Mouse (Mus musculus) kidney, adult 9 months (tissue): Measurements from ENCODE around the gene Oip5.
A peak's percentile ranks its signal among the peaks of the same experiment; 100 is the strongest.
"Not testable (repeated sequence)": the region's sequence is repeated elsewhere in the genome, so short reads cannot be mapped to it uniquely, and the experiment has no call there.

Experiments used
- DNase-seq: peaks from one replicate; pipeline ENCODE4 v3.0.0; 2022

Oip5 gene

DNA sequence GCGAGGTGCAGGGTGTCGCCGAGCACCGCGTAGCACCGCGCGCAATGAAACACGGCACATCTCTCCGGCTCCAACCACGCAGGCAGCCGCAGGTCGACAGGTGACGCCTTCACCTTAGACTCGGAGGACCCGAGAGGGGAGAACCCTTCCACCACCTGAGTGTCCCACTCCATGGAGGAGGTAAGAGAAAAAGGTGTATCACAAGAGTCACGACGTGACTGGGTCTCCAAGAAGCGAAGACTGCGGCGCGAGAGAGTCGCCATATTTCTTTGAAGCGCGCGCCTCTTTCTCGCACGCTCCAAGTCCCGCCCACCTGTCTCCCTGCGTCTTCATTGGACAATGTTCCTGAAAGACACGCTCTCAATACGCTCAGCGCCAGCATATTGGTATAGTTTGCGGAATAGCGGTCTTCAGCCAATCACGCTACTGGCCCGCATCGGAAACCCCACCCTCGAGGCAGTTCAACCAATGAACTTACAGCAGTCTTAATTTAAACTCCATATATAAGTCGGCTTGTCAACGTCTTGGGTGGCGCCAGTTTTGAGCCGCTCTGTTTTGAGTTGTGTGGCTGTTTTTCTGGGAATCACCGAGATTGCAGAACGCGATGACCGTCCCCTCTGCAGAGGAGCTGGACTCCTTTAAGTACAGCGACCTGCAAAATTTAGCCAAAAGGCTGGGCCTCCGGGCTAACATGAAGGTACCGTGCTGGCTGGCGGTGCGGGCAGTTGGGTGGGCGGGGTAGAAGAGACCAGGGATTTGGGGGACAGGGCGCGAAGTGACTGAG, at the start of gene Oip5, which contains the start of gene Nusap1:
Gene Oip5 (minus strand): TSS at position 271 of the 784 bp plus-strand sequence.
Gene Nusap1 (plus strand): TSS at position 100 of the 784 bp plus-strand sequence.
- DNase-seq, result peak; percentile 95

DNA sequence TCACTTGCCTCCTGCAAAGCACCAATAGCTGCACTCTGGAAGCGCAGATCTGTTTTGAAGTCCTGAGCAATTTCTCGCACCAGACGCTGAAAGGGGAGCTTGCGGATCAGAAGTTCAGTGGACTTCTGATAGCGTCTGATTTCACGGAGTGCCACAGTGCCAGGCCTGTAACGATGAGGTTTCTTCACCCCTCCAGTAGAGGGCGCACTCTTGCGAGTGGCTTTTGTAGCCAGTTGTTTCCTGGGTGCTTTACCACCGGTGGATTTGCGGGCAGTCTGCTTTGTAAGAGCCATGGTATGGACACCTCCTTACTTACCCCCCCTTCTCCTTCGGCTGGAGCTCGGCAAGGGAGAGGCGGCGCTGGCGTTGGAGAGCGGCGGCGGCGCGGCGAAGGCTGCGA, 47.5 kb upstream of the Oip5 start:
- not testable (repeated sequence) for DNase-seq

DNA sequence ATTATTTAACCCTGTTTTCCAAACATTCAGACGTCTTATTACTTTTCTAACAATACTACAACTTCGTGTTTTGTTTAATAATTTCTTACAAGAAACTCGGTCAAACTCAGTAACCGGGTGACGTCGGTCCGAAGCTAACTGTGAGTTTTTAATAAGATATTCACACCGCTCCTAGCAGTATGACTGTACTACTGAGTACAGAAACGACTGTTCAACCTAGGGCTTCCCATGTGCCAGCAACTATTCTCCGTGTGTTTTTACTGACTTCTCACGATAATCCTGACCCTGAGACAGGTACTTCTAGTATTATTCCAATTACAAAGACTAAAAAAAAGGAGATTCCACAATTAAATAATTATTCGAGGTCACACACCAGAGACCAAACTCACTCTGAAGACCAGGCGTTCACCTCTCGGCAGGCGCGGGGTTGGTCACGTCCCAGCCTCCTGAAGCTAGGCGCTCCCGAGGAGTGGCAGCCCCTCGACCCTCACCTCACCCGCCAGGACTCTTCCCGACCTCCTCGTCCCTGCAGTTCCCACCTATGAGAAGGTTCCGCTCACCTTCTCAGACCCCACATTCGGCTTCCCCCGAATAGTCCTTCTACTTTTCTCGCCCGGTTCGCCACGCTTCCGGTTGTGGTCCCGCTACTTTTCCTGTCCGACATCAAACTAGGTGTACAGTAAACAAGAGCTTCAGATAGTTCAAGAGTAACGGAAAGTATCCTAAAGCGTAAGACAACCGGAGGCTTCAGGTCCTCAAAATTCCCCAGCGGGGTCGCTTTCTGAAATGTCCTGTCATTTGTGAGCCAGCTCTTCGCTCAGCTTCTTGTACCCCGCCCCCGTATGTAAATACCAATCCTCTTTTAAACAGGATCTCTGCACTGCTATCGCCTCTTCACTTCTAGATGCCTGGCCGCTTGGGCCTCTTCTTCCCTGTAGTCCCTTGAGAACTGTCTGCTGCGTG, 44.2 kb upstream of the Oip5 start, which contains the start of gene Ndufaf1:
Gene Ndufaf1 (minus strand): TSS at position 608 of the 963 bp plus-strand sequence.
- DNase-seq, result peak; percentile 88

DNA sequence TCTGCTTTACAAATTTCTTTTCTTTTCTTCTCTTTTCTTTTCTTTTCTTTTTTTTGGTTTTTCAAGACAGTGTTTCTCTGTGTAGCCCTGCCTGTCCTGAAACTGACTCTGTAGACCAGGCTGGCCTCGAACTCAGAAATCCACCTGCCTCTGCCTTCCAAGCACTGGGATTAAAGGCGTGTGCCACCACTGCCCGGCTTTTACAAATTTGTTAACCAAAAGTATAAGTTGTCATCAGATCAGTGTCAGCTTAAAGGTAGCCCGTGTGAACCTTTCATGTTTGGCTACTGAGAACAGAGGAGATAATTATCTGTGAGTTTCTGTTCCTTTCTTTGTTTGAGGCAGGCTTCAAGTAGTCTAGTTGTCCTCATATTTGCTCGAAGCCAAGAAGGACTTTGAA, 26.0 kb upstream of the Oip5 start:
- no peak for DNase-seq

DNA sequence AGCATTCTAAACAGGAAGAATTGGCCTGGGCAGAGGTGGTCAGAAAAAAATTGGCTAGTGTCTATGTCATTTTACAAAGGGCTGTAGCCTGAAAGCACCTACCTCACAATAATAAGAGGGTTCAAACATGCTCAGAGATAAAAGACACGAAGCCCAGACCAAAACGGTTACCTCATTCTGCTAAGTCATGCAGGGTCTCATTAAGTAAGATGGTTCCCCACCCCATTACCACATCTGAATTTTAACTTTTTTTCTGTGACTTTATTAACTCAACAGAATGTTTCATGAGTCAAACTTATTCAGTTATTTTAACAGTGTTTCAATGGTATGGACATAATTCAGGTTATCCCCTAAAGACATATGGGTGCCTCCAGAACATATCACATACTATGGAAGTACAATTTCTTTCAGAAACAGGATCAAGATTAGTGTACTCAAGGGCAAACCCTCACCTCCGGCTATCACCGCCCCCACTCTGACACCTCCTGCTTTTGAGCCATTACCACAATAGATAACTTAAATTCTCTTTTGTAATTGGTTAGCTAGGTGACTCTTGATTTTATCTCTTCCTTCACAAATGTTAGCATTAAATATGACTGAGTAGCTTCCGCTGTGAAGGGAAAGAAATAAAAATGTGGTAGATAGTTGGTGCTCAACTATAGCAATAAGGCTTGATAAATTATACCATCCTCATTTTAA, 23.1 kb upstream of the Oip5 start:
- DNase-seq, result no peak

DNA sequence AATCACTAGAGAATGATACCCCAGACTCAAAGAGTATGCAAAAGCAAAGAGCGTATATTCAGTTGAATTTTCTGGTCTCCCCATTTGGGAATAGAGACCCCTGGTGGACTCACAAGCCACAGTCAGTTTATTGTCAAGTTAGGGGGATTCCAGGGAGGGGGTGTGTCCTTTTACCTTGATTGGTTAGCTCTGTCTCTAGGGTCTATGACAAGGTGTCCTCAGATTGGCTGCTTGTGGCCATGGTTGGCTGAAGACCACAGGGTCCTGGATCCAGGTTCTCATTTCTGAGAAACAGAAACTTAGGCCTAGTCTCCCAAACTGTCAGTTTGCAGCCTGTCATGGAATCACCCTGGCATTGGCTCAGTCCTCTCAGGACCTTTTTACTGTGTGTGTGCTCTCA, 18.5 kb upstream of the Oip5 start:
- no peak for DNase-seq

DNA sequence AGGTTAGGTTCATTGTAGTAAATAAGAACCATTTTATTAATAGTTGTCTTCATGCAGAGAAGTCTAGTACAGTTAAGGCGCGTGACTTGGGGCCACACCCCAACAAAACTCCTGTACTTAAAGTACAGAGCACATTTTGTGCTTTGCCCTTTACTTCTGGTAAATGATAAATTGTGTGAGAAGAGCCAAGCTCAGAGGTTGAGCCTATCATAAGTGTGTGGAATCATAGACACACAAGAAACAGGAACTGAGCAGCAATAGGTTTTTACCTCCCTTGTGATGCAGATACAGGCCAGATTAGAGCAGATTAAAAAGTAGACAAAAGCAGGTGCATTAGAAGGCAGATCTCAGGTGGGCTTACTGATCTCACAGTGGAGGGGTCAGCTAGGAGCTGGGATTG, 3.0 kb upstream of the Oip5 start:
- DNase-seq, result peak; percentile 59

DNA sequence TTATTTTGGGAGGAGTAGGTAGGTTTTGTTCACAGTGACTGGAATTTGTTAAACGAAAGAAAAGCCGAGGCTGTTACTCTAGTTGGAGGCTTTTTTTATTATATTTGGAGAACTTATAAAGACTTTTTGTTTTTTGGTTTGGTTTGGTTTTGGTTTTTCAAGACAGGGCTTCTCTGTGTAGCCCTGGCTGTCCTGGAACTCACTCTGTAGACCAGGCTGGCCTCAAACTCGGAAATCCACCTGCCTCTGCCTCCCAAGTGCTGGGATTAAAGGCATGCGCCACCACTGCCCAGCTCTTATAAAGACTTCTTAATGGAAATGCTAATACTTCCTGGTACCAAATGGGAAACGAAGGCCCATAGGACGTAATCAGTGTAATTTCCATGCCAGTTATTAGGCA, 733 bp upstream of the Oip5 start:
- not testable (repeated sequence) for DNase-seq

DNA sequence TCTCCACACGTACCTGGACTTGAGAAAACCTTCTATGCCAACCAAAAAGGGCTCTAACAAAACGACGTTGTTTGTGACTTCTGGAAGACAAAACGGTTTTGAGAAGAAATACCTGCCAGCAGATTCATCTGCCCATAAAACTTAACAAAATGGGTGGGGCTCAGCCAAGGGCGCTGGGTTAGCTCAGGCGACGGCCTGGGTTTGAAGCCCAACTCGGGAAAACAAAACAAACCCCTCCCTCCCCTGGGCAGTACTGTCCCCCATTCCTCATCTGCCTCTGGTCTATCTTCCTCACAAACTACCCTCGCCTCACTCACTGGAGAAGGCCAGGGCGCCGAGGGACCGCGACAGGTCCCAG, 449 bp downstream of the Oip5 start:
- DNase-seq, result no peak

DNA sequence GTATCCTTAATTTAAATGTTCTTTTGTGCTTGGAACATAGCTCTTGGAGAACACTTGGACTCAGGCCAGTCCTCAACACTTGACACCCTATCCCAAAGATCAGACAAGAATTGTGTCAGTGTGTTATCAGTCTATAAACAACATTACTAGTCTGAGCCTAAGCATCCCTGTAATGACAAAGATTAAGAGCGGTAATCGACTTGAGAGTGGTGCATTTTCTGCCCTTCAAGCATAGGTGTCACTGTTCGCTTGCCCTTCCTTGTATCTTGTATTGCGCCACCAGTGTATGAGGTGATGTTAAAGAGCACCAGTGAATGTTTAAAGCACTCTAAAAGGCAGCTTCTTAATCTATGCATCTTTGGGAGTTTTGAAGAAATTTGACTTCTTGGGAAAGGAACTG, 11.2 kb downstream of the Oip5 start:
- DNase-seq, result no peak

DNA sequence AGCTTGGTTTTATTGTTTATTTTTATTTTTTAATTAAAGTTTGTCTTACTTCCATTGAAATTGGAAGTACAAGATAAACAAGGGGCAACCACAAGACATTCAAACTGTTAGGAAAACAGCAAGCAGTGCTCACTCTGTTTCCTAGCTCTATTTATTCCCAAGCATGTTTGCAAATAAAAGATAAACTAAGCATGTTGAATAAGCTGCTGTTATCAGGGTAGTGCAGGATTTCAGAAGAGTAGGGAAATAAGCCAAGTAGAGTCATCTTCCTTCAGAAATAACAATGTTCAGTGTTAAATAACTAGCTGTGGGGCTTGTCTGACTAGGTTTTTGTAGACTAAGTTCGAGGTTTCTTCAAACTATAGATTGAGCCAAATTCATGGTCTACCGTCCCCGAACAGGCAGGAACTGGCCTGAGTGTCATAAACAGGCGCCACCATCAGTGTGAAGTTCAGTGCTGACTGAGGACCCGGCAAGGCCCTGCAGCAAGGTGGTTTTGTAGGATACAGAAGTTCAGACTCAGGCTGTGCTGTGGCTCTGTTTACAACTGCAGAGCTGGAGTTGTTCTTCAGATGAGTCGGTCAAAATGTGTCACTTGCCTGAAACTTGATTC, 12.8 kb downstream of the Oip5 start:
- DNase-seq, result no peak

DNA sequence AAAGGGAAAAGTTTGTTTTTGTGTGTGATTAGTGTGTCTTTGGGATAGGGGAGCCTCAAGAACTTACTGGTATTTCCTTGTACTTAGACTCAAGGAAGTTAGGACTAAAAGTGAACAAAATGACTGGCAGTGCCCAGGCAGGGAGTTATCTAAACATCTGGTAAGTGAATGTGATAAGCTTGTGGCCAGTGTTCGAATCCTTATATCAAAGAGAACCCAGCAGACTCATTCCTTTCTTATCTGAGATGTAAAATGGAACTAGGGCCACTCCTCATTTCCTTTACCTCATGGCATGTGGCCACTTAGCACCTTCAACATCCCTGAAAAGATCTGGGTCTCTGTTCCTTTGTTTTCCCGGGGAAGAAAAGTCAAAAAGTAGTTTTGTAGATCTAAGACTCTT, 14.4 kb downstream of the Oip5 start:
- DNase-seq, result no peak

DNA sequence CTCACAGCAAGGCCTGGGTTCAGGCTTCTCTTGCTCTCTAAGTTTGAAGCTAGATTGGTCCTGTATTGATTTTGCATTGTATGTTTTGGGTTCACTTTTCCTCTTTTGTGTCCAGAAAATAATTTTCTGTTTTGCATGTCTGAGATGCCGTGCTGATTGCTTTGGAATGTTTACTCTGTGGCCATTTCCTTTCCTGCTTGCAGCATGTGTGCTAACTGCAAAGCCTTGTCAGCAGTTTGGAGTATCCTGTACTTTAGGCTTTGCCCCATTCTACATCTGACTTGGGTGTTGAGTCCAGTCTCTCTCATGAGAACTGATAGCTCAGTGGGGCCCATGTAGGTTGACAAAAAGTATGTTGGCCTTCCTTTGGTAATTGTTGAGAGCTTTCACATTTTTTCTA, 15.8 kb downstream of the Oip5 start:
- DNase-seq, result no peak

DNA sequence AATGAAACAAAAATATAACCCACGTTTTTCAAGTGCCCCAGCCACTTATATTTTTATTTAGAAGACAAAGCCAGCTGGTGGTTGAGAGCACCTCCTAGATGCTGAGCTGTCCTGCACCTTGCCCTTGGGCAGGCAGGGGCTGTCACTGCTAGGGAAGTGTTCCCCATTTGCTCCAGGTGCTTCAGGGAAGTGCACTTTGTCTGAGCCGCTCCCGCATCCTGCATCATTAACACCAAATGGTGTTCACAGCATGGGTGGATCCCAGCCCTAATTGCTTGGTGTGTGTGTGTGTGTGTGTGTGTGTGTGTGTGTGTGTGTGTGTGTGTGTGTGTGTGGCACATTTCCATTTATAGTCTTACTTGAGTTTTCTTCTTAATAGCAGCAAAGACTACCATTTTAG, 16.7 kb downstream of the Oip5 start:
- not testable (repeated sequence) for DNase-seq

DNA sequence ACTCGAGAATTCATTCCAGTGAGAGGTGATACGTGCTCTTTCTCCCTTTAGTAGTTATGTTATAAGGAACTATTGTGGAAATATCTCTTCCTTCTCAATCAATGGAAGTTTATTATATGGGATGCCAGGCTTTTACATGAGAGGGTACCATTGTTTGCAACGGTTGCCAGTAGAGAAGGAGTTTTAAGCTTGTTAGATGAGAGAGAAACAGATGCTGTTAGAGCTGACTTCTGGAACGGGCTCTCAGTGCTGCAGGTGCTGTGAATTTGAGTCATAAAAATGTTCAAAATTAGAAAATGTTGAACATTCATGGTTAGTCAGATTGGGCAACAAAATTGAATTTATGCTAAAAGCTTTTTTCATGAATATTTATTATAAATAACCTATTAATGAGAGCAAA, 17.2 kb downstream of the Oip5 start:
- no peak for DNase-seq

DNA sequence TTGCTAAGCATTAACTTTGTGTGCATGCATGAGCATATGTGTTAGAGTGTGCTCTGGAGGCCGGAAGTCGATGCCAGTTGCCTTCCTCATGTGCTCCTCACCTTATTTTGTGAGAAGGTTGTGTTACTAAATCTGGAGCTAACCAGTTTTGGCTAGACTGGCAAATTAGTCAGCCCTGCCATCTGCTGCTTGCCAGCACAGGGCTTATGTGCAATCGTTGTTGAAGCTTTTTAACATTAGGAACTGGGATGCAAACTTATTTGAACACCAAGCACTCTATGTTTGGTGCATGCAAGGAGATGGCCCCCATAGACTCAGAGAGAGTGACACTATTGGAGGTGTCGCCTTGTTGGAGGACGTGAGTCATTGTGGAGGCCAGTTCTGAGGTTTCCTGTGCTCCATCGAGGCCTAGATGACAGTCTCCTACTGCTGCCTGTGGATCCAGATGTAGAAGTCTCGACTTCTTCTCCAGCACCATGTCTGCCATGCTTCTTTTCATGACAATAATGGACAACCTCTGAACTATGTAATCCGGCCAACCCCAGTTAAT, 21.4 kb downstream of the Oip5 start:
- peak; percentile 43 for DNase-seq

DNA sequence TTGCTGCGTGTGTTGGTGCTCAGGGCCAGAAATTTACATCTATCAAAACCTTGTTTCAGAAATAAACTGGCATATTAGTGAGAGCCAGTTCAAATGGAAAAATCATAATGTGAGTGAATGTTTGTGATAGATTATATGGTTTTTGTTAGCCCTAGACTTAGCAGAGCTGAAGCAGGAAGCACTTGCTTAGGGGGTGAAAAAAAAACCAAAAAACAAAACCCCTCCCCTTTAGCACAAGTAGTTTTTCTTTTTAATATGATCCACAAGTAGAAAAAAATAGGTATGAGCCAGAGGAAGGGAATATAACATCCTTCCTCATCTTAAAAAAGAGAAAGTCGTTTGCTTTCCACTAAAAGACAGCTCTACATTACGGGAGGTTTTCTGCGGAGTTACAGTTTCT, 23.0 kb downstream of the Oip5 start:
- DNase-seq, result no peak

DNA sequence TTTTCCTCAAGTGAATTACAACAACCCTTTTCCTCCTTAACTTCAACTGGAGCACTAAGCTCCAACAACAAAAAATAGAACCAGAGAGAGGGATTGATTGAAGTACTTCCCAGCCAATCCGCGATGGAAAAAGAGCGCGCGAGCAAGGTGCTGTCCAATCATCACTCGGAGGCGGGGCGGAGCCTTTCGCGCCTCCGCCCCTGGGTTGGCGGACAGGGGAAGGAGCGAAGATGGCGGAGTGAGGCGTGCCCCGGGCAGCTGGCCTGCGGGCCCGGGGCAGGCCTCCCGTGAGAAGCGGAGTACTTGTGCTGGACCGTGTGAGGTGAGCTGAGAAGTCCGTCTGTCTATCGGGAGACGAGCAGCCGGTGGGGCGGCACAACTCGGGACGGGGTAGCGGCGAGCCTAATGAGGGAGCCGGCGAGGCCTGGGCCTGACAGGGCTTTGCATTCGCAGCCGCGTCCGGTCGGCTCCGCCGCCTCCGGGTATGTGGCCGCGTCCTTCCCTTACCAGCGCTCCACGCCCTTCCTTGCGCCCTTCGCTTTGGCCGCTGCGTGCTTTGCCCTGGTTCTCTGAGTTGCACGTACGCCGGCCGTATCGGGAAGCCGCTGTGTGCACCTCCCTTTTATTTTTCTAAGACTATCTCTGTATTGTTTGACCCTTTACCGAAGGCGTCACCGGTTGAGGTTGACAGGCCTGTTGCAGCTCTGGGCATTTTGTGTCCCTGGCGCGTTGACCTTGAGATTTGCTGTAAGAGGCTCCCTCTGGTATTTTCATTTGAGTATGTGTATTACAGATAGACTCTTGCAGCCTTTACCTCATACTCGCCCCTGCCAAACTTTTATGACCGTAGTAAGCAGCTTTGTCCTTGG, 23.9 kb downstream of the Oip5 start:
- peak; percentile 98 for DNase-seq

DNA sequence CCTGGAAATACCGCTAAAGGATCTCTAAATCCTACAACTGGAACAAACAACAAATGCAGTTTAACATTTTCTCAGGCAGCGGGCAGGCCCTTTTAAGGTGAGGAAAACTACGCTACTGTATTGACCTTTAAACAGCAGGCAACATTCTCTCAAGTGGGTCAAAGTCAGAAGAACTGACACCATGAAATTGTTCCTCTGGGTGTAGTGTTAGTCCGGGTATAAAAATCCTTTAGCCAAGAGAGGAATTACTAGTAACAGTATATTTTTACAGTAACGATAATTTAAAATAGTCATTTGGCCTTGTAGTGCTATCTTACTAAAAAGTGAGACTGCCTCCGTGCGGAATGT, 24.5 kb downstream of the Oip5 start:
- DNase-seq, result no peak

DNA sequence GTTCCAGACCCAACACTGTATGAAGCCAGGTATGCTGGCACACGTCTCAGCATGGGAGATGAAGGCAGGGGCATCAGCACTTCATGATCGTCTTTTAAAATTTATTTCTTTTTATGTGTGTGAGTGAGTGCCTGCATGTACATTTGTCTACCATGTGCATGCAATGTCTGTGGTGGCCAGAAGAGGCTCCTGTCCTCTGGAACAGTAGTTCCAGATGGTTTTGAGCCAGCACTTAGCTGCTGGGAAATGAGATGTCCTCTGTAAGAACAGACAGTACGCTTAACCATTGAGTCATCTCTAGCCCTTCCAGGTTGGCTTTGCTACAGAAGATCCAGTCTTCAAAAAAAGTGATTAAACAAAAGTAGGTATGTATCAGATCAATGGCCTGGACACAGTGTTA, 27.0 kb downstream of the Oip5 start:
- DNase-seq, result no peak

DNA sequence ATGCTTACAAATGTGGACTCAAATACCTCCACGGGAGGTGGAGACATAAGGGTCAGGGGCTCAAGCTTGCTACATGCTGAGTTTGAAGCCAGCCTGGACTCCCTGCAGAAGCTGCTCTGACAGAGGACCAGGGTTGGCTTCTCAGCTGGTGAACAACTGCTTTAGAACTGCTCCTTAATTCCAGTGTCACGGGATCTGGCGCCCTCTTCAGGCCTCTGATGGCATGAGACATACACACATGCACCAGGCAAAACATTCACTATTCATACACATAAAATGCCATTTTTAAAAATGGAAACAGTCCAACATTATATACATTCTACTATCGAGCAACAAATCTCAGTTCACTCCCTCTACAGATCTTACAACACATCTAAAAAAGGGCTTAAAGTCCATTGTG, 30.9 kb downstream of the Oip5 start:
- peak; percentile 81 for DNase-seq

DNA sequence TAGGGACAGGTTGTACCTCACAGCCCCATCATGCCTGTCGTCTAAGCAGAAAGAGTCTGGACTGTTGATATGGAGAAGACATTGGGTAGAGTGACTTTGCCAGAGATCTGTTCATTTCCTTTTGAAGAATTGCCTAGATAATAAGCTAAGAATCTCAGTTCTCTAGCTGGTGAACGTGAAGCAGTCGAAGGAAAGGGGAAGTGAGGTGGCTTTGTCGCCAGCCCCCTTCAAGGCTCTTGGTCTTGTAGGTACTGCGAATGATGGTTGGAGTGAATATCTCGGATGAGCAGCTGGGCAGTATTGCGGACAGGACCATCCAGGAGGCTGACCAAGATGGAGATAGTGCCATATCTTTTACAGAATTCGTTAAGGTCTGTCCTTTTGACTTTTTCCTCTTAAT, 34.0 kb downstream of the Oip5 start:
- DNase-seq, result no peak
